Mouse (Mus musculus) adrenal gland, adult 18-20 months (tissue): ENCODE results near the gene 9130213A22Rik. TPM values are rescaled to one million over a fixed set of nuclear protein-coding genes. Genes with fewer than 3 reads are reported as not detected.

Experiments used
- DNase-seq, 2 experiments: peaks; one replicate each; pipeline ENCODE4 v3.0.0; 2021 to 2022; ENCODE audit warnings: low spot score in 2 of 2
- total RNA-seq, 2 experiments: library from RNA; stranded (reverse); gene quantifications; 1 replicate in 1 of 2; 2 replicates in 1 of 2; pipeline ENCODE4 v1.2.3; 2021

9130213A22Rik gene
- total RNA-seq, 2 experiments from 2014 or later: 0.43 to 0.61 TPM

- DNase-seq: peak; percentile 93 to 95
Measured at GRCm38 (mm10) chr11:69123693-69124497, 1.5 kb upstream of the 9130213A22Rik start.

GRCm38 (mm10) chr11:69123056-69123692 lies 785 bp upstream of the 9130213A22Rik start:
- peak; percentile 86 to 93 for DNase-seq

GRCm38 (mm10) chr11:69121741-69122335 lies 551 bp downstream of the 9130213A22Rik start:
- no peak for DNase-seq

- DNase-seq: peak in 1 of 2 experiments; percentile 47
Measured at GRCm38 (mm10) chr11:69121001-69121740, 1.2 kb downstream of the 9130213A22Rik start.

- DNase-seq: no peak
Measured at GRCm38 (mm10) chr11:69120221-69121000, 2.0 kb downstream of the 9130213A22Rik start, which contains the start of gene Hes7. TSS of gene Hes7 (plus strand) at chr11:69120404.

GRCm38 (mm10) chr11:69119446-69120155 lies 2.8 kb downstream of the 9130213A22Rik start:
- peak in 1 of 2 experiments; percentile 19 for DNase-seq

GRCm38 (mm10) chr11:69118765-69119164 lies 3.6 kb downstream of the 9130213A22Rik start:
- peak; percentile 91 to 98 for DNase-seq

GRCm38 (mm10) chr11:69117737-69118695 lies 4.4 kb downstream of the 9130213A22Rik start:
- peak; percentile 69 to 74 for DNase-seq

- no peak for DNase-seq
Measured at GRCm38 (mm10) chr11:69116843-69117242, 5.5 kb downstream of the 9130213A22Rik start.

- no peak for DNase-seq
Measured at GRCm38 (mm10) chr11:69114621-69115020, 7.8 kb downstream of the 9130213A22Rik start.

GRCm38 (mm10) chr11:69114018-69114417 lies 8.4 kb downstream of the 9130213A22Rik start:
- DNase-seq: no peak

GRCm38 (mm10) chr11:69111865-69112264 lies 10.5 kb downstream of the 9130213A22Rik start:
- no peak for DNase-seq

GRCm38 (mm10) chr11:69111051-69111810 lies 11.2 kb downstream of the 9130213A22Rik start:
- no peak for DNase-seq

- peak; percentile 95 for DNase-seq
Measured at GRCm38 (mm10) chr11:69110319-69111046, 11.9 kb downstream of the 9130213A22Rik start.

GRCm38 (mm10) chr11:69109032-69109900 lies 13.1 kb downstream of the 9130213A22Rik start:
- peak in 1 of 2 experiments; percentile 20 for DNase-seq

GRCm38 (mm10) chr11:69108223-69108622 lies 14.2 kb downstream of the 9130213A22Rik start:
- peak in 1 of 2 experiments; percentile 23 for DNase-seq
